Mouse (Mus musculus) kidney, adult 2 months (tissue): ENCODE measurements at regions not wholly inside any gene's neighbourhood (a gene's known extent, or its start where the extent isn't known, plus 50 kb on each side); places are given as distances from the start of the nearest gene placed in this dataset.

Experiments used
- CTCF ChIP-seq: fragments of 200-500 bp; conservative IDR thresholded peaks from 2 replicates; pipeline ENCODE4 v1.5.1; 2011; ENCODE audit warnings: low read depth, mild to moderate bottlenecking, control low read depth, low read length, moderate library complexity, mixed read lengths; ENCODE audit not compliant: insufficient read depth, insufficient read length
- POLR2A ChIP-seq: fragments of 200-500 bp; IDR thresholded peaks from one replicate; pipeline ENCODE4 v1.6.1; 2011; ENCODE audit warnings: low read depth, low read length, control low read depth

DNA sequence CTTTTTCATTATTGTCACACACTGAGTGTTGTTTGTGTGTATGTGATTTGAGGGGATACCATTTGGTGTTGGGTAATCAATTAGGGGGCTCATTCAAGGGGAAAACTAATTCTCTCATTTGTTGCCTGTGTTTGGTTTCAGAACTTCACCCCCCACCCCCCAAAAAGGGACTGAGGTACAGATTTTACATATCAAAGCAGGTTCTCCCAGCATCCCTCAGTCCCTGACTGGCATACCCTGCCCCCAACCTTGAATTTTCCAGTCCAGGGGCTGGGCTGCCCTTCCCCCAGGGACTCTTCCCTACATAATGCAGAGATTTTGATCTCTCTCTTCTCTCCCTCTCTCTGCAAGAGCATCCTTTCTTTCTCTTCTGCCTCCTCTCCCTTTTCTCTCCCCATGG is 155.5 kb downstream of the Dusp6 start:
- TF ChIP-seq POLR2A (no peak), CTCF (no peak)
